Mouse (Mus musculus) gastrocnemius, adult 2 months (tissue): ENCODE measurements around the gene Il18bp. TPM values are rescaled to one million over a fixed set of nuclear protein-coding genes. Genes with fewer than 3 reads are reported as not detected.

Experiments used
- DNase-seq: peaks from one replicate; pipeline ENCODE4 v3.0.0; 2022
- H3K27ac ChIP-seq: fragments of 200-600 bp; 2 replicates; pipeline ENCODE4 v1.8.1; 2022; ENCODE audit warnings: mild to moderate bottlenecking
- H3K4me3 ChIP-seq: fragments of 200-600 bp; 2 replicates; pipeline ENCODE4 v1.8.1; 2022; ENCODE audit warnings: mild to moderate bottlenecking, moderate library complexity
- CTCF ChIP-seq: fragments of 200-600 bp; IDR thresholded peaks from 2 replicates; pipeline ENCODE4 v1.8.1; 2022; ENCODE audit warnings: antibody characterized with exemption, mild to moderate bottlenecking, moderate library complexity
- intact Hi-C: fragments of 180-260 bp; cut with DNase I; formaldehyde crosslinking; loops from one replicate; pipeline ENCODE4 v1.15.1; 2025
- total RNA-seq, 2 experiments: library from RNA; stranded (reverse); gene quantifications; 2 replicates each; pipeline ENCODE4 v1.2.3; 2021

Il18bp gene
- total RNA-seq, 2 experiments from 2014 or later: 1.9 to 2.3 TPM

DNA sequence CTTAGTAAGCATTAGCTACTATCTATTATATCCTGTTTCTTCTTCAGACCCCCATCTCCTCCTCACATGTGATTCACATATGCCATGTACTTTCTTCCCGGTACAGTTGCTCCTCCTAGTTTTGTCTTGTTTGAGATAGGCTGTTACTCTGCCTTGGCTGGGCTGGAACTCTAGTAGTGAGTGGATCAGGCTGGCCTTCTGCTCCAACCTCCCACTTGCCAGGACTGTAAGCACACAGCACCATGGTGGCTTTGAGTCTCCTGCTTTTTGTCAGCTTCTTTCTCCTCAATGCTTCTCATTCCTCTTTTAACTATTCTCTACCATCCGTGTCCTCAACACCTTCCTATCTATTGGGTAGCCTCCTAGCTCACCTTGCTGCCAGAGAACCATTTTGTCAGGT is 49.7 kb downstream of the Il18bp start:
- peak overlapping the region; percentile 98 for H3K27ac ChIP-seq
- DNase-seq: no peak
- intact Hi-C loops: no loop called here
- no peak overlapping the region for H3K4me3 ChIP-seq
- TF ChIP-seq CTCF: no peak

DNA sequence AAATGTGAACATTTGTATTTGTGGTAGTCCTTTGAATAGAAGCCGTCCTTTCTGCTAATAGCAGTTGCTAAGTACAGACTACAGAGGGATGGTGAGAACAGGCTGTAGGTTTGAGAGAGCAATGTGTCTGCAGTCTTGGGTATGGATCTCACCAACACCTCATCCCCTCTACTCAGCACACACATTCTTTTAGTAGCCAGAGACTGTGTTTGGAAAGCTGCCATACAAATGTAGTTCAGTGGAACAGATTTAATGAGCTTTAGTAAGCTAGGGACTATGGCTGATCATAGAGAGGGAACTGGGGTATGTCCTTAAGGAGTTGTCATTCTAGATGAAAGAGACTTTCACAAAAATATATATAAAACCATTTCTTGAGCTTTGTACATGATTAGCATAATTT is 51.2 kb downstream of the Il18bp start:
- intact Hi-C loops: no loop called here
- no peak for TF ChIP-seq CTCF
- DNase-seq: no peak

DNA sequence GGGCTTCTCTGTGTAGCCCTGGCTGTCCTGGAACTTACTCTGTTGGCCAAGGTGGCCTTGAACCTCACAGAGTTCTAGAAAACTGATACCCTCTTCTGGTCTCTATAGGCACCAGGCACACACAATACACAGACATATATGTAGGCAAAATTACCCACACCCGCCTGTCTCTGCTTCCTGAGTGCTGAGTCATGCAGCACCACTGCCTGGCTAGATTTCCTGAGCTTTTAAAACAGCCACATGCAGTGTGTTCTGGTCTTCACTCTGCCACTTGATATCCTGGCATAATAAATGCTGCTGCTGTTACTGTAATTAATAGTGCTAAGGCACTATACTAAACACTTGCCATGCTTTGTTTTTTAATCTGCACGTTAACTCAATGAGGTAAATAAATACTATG is 52.9 kb downstream of the Il18bp start:
- no peak for TF ChIP-seq CTCF
- intact Hi-C loops: no loop called here
- H3K4me3 ChIP-seq: no peak overlapping the region
- peak overlapping the region; percentile 48 for H3K27ac ChIP-seq
- DNase-seq: no peak

More for the DNA sequence above, 51.2 kb downstream of the Il18bp start:
- no peak overlapping the region for H3K4me3 ChIP-seq
- H3K27ac ChIP-seq: no peak overlapping the region

Other genes starting within 250 kb of the Il18bp start
- not detected for gene Phox2a, start 200.4 kb downstream of the Il18bp start, total RNA-seq
- 10 to 100 TPM; 89.0 to 96.5 TPM for gene Inppl1, start 180.5 kb downstream of the Il18bp start, total RNA-seq
- gene Folr2, start 161.5 kb downstream of the Il18bp start, total RNA-seq: 1 to 10 TPM in 1 of 2 experiments, under 1 TPM in 1; 0.77 to 4.3 TPM
- gene Anapc15, start 155.0 kb downstream of the Il18bp start, total RNA-seq: 10 to 100 TPM; 17.3 to 26.6 TPM
- gene Folr1, start 147.9 kb downstream of the Il18bp start, total RNA-seq: 1 to 10 TPM; 2.4 to 2.8 TPM
- gene Lamtor1, start 112.8 kb downstream of the Il18bp start, total RNA-seq: 100 to 1,000 TPM in 1 of 2 experiments, 10 to 100 TPM in 1; 93.2 to 107 TPM
- not detected for gene Tomt, start 112.3 kb downstream of the Il18bp start, total RNA-seq
- gene Lrrc51, start 84.8 kb downstream of the Il18bp start, total RNA-seq: 1 to 10 TPM; 4.1 to 4.2 TPM
- gene Numa1, start 84.6 kb downstream of the Il18bp start, total RNA-seq: 10 to 100 TPM; 47.1 to 53.6 TPM
- gene Rnf121, start 46.8 kb upstream of the Il18bp start, total RNA-seq: 10 to 100 TPM; 23.3 to 25.7 TPM
- 1 to 10 TPM; 4.4 to 6.5 TPM for gene Xndc1, start 46.8 kb upstream of the Il18bp start, total RNA-seq
- gene Xntrpc, start 47.0 kb upstream of the Il18bp start, total RNA-seq: 1 to 10 TPM in 1 of 2 experiments, under 1 TPM in 1; 0.50 to 1.2 TPM
- 1 to 10 TPM in 1 of 2 experiments, under 1 TPM in 1; 0.10 to 1.3 TPM for gene Trpc2, start 64.4 kb upstream of the Il18bp start, total RNA-seq
- 100 to 1,000 TPM; 480 to 491 TPM for gene Art1, start 83.1 kb upstream of the Il18bp start, total RNA-seq
- 10 to 100 TPM; 18.3 to 30.4 TPM for gene Art5, start 90.8 kb upstream of the Il18bp start, total RNA-seq
- not detected for gene Chrna10, start 98.1 kb upstream of the Il18bp start, total RNA-seq
- 10 to 100 TPM; 27.0 to 28.0 TPM for gene Nup98, start 191.5 kb upstream of the Il18bp start, total RNA-seq
- 10 to 100 TPM; 27.2 to 29.4 TPM for gene Pgap2, start 191.5 kb upstream of the Il18bp start, total RNA-seq
- 10 to 100 TPM; 14.7 to 17.0 TPM for gene Rhog, start 237.4 kb upstream of the Il18bp start, total RNA-seq
- gene Stim1, start 249.1 kb upstream of the Il18bp start, total RNA-seq: 100 to 1,000 TPM; 156 to 196 TPM